Mouse (Mus musculus) lung, adult 18-20 months (tissue): ENCODE data around the gene Pnrc1.

Experiments
- DNase-seq, 2 experiments: peaks; one replicate each; pipeline ENCODE4 v3.0.0; 2022; ENCODE audit warnings: mixed read lengths in 2 of 2

The Pnrc1 gene

GRCm38 (mm10) chr4:33208881-33209841 is 80.8 kb downstream of the Pnrc1 start, which contains the start of gene Srsf12:
Gene Srsf12 (plus strand): TSS chr4:33208991.
- DNase-seq, result peak; percentile 8 to 28

- DNase-seq, result no peak
These were observed 82.4 kb downstream of the Pnrc1 start for GRCm38 (mm10) chr4:33207551-33207950.

- peak; percentile 36 to 38 for DNase-seq
These were observed 85.3 kb downstream of the Pnrc1 start for GRCm38 (mm10) chr4:33204682-33205081.

- DNase-seq, result no peak
These were observed 91.8 kb downstream of the Pnrc1 start for GRCm38 (mm10) chr4:33198117-33198516.
